Mouse (Mus musculus) layer of hippocampus, adult 2 months (tissue): ENCODE data around the gene Wwtr1. TPM values are rescaled to one million over a fixed set of nuclear protein-coding genes. Genes with fewer than 3 reads are reported as not detected.

Experiments used
- DNase-seq, 2 experiments: peaks; one replicate each; pipeline ENCODE4 v3.0.0; 2022; ENCODE audit warnings: low spot score in 2 of 2
- H3K27ac ChIP-seq: fragments of 200-600 bp; 2 replicates; pipeline ENCODE4 v1.8.1; 2022
- H3K4me3 ChIP-seq: fragments of 200-600 bp; 2 replicates; pipeline ENCODE4 v1.8.1; 2022; ENCODE audit warnings: mild to moderate bottlenecking
- CTCF ChIP-seq: fragments of 200-600 bp; conservative IDR thresholded peaks from 2 replicates; pipeline ENCODE4 v1.8.1; 2022; ENCODE audit warnings: antibody characterized with exemption, mild to moderate bottlenecking, moderate library complexity
- long read RNA-seq, 2 experiments: library from polyadenylated mRNA; stranded (forward); transcript quantifications; one replicate each; pipeline ENCODE4 v2.0.0; 2021; ENCODE audit warnings: borderline mapping rate in 2 of 2
- total RNA-seq, 2 experiments: library from RNA; stranded (reverse); gene quantifications; 2 replicates each; pipeline ENCODE4 v1.2.3; 2021

Gene Wwtr1
- 10 to 100 TPM; 12.7 to 12.9 TPM for total RNA-seq
- long read RNA-seq, experiment 1, full-length matches to known transcripts, result 13 of 13 reads
- long read RNA-seq, experiment 1, partial matches to known transcripts, result 0 of 13 reads
- long read RNA-seq, experiment 1, other reads (novel, unspliced or antisense), result 0 of 13 reads
- long read RNA-seq, experiment 2, full-length matches to known transcripts, result 16 of 17 reads
- long read RNA-seq, experiment 2, partial matches to known transcripts, result 1 of 17 reads
- long read RNA-seq, experiment 2, other reads (novel, unspliced or antisense), result 0 of 17 reads

DNA sequence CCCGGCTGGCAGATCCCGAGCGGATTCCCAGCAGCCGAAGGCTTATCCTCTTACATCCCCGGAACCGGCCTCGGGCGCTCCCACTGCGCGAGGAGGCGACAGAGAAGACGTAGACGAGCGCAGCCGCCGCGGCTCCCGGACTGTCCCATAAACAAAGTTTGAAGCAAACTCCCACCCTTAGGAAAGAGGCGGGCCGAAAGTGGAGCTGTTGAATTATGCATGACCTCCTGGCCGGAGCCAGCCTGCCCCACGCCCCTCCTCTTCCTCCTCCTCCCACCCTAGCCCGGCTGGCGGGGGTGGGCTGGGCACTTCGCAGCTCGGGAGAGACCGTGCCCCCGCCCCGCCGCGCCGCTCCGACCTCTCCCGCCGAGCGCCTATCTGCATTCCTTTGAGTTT lies at the start of gene Wwtr1:
Gene Wwtr1, minus strand, starts transcription at position 251 of the 396 bp plus-strand sequence.
- peak within 1 kb of the TSS; percentile 73 for H3K4me3 ChIP-seq
- DNase-seq, result peak; percentile 39 to 54
- no peak for TF ChIP-seq CTCF

DNA sequence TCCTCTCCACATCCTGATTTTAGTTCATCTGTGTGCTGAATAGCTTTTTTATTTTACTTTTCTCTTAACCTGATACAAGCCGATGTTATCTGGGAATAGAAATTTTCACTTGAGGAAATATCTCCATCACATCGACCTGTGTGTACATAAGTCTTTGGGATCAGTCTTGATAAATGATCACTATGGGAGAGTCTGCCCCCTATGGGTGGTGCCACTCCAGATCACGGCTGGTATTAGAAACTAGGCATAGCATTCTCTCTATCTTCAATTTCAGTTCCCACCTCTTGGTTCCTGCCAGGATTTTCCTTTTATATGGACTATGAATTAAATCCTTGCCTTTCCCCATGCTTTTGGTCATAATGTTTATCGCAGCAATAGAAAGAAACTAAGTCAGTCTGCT lies 44.0 kb upstream of the Wwtr1 start:
- Histone ChIP-seq H3K27ac (no peak overlapping the region), H3K4me3 (no peak overlapping the region)
- TF ChIP-seq CTCF, result peak; percentile 74
- no peak for DNase-seq

More for the DNA sequence above, at the start of gene Wwtr1:
- peak within 1 kb of the TSS; percentile 79 for H3K27ac ChIP-seq

- Histone ChIP-seq H3K4me3 (no peak overlapping the region), H3K27ac (no peak overlapping the region)
- DNase-seq, result no peak
- peak; percentile 72 for TF ChIP-seq CTCF
Observed at GRCm38 (mm10) chr3:57615652-57616051, 39.9 kb upstream of the Wwtr1 start.

GRCm38 (mm10) chr3:57612430-57612997 lies 36.8 kb upstream of the Wwtr1 start:
- Histone ChIP-seq H3K4me3 (no peak overlapping the region), H3K27ac (no peak overlapping the region)
- DNase-seq, result no peak
- no peak for TF ChIP-seq CTCF

- no peak overlapping the region for H3K27ac ChIP-seq
- no peak overlapping the region for H3K4me3 ChIP-seq
- DNase-seq, result no peak
- TF ChIP-seq CTCF, result no peak
Observed at GRCm38 (mm10) chr3:57611776-57612175, 36.1 kb upstream of the Wwtr1 start.

- no peak for DNase-seq
- no peak for TF ChIP-seq CTCF
- H3K4me3 ChIP-seq, result no peak overlapping the region
- H3K27ac ChIP-seq, result no peak overlapping the region
Observed at GRCm38 (mm10) chr3:57604618-57605015, 28.9 kb upstream of the Wwtr1 start.

GRCm38 (mm10) chr3:57603891-57604617 lies 28.3 kb upstream of the Wwtr1 start:
- TF ChIP-seq CTCF, result no peak

DNA sequence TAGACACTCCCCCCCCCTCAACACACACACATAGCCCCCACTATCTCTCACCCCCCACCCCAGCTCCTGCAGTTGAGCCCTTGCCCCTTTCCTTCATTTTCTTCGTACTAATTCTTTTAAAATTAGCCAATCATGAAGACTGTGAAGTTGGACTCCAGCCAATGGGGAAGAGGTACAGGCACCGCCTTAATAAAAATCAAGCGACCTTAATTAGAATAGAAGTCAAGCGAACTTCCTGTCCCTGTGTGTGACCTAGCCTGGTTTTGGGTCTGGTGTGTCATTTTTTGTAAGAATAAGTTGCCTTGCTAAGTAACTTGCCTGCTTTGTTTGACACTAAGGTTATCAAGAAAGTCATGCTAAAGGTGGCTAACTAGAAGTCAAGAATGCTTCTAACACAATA lies 26.9 kb upstream of the Wwtr1 start:
- no peak for TF ChIP-seq CTCF
- DNase-seq, result no peak

More at GRCm38 (mm10) chr3:57603891-57604617, 28.3 kb upstream of the Wwtr1 start:
- DNase-seq, result no peak
- H3K27ac ChIP-seq, result no peak overlapping the region
- no peak overlapping the region for H3K4me3 ChIP-seq

DNA sequence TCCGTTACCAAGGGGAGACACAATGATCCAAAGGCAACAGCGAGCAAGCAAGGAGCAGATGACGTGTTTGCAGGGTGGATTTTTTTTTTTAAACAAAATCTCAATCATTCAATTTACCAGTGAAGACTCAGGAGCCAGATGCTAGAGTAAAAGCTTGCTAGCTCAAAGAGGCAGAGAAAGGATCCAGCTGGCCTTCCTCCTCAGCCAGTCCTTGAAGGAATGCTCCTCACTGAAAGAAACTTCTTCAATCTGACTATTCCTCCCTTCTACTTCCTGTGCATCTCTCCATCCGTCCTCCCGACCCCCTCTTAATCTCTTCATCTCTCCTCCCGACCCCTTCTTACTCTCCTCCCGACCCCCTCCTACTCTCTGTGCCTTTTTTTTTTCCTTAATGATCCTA lies 20.9 kb upstream of the Wwtr1 start:
- DNase-seq, result no peak
- Histone ChIP-seq H3K27ac (no peak overlapping the region), H3K4me3 (no peak overlapping the region)
- no peak for TF ChIP-seq CTCF

More for the DNA sequence above, 26.9 kb upstream of the Wwtr1 start:
- no peak overlapping the region for H3K4me3 ChIP-seq
- H3K27ac ChIP-seq, result no peak overlapping the region

DNA sequence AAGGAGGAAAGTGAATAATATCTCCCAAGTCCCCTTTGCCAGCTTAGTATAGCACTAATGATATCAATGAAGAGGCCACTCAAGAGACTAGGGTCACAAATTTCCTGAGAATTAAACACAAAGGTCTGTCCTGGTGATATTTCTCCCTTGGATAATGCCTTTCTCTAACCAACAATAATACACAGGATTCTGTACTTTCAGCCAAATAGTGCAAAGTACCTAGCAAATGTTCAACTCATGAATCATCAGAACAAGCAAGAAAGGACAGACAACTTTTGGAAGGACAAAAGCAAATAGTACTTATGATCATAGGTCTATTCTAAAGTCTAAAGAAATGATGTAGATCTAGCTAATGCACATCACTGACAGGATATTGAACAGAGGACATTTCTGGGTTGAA lies 19.8 kb upstream of the Wwtr1 start:
- H3K27ac ChIP-seq, result no peak overlapping the region
- DNase-seq, result no peak
- no peak for TF ChIP-seq CTCF
- no peak overlapping the region for H3K4me3 ChIP-seq

DNA sequence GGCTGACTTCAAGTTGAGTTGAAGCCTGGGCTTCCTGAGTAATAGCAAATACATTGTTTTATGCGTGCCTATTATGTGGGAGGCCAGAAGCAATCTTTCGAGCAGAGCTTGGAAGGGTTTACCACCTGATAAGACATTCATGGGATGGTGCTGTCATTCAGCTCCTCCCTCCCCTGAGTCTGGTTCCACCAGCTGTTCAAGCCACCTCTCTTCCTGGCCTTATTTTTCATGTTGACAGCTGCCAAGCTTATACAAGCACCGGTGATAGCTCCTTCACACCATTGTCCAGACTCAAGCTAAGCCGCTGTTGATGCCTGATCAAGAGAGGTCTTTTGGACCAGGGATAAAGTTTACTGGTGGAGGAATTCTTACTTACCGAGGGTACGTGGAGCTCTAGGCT lies 10.3 kb upstream of the Wwtr1 start:
- DNase-seq, result no peak
- H3K27ac ChIP-seq, result no peak overlapping the region
- no peak for TF ChIP-seq CTCF
- H3K4me3 ChIP-seq, result no peak overlapping the region

DNA sequence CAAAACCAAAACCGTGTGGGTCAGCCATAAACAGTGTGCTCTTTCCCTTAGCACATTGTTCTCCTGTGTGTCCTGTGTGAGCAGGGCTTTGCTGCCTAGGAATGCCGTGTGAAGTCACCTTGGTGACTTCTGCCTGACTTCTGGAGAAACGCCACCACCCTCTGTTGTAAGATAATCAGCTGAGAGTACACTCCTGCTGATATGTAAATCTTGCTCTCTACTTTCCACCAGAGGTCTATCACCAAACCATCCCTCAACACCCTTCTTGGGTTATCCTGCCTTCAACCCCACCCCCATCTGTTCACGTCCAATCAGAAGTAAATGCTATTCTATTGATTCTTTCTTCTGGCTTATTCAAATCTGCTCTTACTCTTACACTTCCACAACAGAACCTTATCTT lies 7.8 kb upstream of the Wwtr1 start:
- Histone ChIP-seq H3K4me3 (no peak overlapping the region), H3K27ac (no peak overlapping the region)
- TF ChIP-seq CTCF, result no peak
- DNase-seq, result no peak

- H3K4me3 ChIP-seq, result no peak overlapping the region
- TF ChIP-seq CTCF, result no peak
- DNase-seq, result no peak
Observed at GRCm38 (mm10) chr3:57580426-57581195, 4.9 kb upstream of the Wwtr1 start.

More at GRCm38 (mm10) chr3:57580426-57581195, 4.9 kb upstream of the Wwtr1 start:
- H3K27ac ChIP-seq, result no peak overlapping the region
